Mouse (Mus musculus): ENCODE measurements around the gene Ypel3. TPM values are rescaled to one million over a fixed set of nuclear protein-coding genes. Genes with fewer than 3 reads are reported as not detected.
"Not testable (repeated sequence)": the region's sequence is repeated elsewhere in the genome, so short reads cannot be mapped to it uniquely, and the experiment has no call there.

Gene Ypel3
- 38.9 and 42.7 TPM in 2 replicates for total RNA-seq (2017)

DNA sequence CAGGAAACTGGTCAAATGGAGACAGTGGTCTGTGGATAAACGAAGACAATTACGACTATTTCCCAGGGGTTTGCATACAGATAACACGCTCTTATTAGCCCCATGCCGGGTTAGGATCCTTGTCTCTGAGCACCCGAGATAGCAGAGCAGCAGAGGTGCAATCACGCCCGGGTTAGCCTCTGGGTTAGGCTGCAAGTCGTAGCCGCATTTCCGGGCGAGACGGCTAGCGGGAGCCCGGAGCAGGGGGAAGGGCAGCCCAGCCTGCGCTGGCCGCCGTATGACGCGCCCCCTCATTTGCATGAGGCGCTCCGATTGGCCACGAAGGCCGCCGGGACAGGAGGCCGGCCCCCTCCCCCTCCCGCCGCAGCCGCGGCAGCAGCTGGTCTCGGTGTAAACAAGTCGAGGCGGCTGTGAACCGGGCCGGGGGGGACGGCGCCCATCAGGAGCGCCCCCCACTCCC lies at the start of gene Ypel3:
Gene Ypel3 (plus strand): TSS at position 358 of the 460 bp plus-strand sequence.
- peak; percentile 85 for ATAC-seq (replicated peaks; ENCODE audit: low read depth, poor library complexity, severe bottlenecking)

DNA sequence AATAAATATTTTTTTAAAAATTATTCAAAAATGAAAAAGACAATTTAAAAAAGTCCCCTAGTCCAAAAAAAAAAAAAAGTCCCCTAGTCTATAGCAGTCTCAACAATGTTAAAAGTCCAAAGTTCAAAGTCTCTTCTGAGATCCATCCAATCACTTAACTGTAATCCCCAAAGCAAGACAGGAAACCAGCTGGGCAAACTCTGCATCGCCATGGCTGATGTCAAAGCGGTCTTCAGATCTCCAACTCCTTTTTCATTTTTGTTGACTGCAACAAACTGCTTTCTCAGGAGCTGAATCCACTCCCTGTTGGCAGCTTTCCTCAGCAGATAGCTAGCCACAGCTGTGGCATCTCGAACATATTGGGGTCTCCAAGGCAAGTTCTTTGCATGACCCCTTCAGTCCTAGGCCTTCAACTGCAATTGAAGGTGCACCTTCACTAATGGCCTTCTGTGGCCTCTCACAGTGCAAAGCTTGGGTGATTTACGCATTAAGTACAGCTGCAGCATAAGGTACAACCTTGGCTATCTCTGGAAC lies 46.4 kb upstream of the Ypel3 start:
- ATAC-seq (replicated peaks; ENCODE audit: low read depth, poor library complexity, severe bottlenecking) = not testable (repeated sequence)

DNA sequence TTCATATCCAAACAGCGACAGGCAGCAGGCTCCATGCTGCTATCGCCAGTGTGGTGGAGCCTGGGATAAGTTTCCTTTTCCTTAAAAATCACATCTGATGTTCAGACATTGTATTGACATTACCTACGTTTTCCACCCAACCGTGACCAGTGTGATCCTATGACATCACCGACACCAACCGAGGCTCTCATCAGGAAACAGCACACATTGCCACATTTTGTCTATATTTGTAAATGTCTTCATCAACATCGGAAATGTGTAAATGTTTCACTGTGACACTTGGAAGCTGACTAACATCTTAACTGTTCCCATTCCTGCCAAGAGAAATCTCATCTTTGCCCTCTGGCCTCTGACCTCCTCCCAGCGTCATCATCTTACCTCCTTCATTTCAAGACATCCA lies 40.6 kb upstream of the Ypel3 start:
- ATAC-seq (replicated peaks; ENCODE audit: low read depth, poor library complexity, severe bottlenecking) = no peak

DNA sequence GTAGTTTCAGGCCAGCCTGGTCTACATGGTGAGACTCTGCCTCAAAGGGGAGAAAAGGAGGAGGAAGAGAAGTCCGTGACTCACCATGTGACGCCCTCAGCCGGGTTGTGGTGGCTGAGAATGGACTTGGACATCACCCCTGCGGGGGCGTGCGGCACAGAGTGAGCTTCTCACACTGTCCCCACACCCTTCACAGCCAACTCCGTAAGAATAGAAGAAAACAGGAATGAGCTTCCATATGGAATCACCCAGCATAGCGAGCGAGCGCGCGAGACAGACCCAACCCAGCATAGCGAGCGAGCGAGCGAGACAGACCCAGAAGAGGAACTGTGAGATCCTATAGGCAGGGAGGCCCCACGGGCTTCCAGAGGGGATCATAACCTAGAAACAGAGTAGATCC lies 37.2 kb upstream of the Ypel3 start:
- no peak for ATAC-seq (replicated peaks; ENCODE audit: low read depth, poor library complexity, severe bottlenecking)

DNA sequence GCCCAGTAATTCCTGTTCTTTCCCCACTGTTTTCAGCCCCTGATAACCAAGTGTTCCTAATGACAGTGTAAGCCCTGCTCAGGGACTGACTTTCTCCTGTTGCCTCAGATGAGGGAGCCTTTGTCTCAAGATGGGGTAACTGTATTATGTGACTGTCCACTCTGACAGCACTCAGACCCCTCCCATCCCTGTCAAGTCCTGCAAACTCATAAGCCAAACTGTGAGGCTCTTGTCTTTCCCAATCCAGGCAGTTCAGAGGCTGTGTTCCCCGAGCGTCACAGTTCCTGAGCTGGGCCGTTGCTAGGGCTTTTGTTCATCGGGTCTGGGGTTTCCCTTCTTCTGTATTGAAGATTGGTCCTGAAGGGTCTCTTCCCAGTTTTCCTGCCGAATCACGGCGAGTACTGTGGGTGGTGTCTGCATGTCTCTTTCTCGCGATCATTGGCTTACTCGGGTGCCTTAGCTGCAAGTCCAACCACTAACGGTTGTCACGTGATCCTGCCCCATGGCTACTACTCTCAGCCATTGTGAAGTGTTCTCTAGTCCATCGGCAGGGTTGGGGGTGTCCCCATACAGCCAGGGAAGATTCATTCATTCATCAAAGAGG lies 36.5 kb upstream of the Ypel3 start:
- no peak for ATAC-seq (replicated peaks; ENCODE audit: low read depth, poor library complexity, severe bottlenecking)

- no peak for ATAC-seq (replicated peaks; ENCODE audit: low read depth, poor library complexity, severe bottlenecking)
Measured at GRCm38 (mm10) chr7:126740977-126741376, 35.8 kb upstream of the Ypel3 start.

DNA sequence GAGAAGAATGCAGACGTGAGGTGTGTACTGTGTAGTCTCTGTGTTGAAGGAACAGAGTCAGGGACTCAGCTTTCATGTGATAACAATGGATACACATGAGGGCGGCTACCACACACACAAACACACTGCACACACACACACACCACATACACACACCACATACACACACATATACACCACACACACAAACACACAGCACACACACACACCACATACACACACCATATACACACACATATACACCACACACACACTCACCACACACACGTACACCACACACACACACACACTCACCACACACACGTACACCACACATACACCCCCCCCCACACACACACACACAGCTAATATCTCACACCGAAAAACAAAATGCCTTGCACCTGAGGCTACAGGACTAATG lies 35.3 kb upstream of the Ypel3 start:
- ATAC-seq (replicated peaks; ENCODE audit: low read depth, poor library complexity, severe bottlenecking) = no peak

GRCm38 (mm10) chr7:126741964-126742482 lies 34.7 kb upstream of the Ypel3 start:
- ATAC-seq (replicated peaks; ENCODE audit: low read depth, poor library complexity, severe bottlenecking) = no peak

DNA sequence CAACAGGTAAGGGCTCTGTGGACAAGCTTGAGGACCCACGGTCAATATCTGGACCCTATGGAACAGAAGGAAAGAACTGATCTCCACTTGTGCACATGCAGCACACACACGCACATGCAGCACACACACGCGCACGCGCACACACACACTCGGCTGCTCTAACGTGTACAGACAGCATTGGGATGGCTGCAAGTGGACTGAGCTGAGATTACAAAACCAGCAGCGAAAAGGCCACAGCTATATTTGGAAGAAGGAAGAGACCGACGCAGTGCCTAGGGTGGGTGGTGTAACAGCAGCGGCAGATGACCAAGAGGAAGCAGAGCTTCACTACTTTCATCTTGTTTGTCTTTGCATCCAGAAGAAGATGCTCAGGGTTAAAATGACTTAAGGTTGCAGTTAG lies 30.7 kb upstream of the Ypel3 start:
- peak; percentile 75 for ATAC-seq (replicated peaks; ENCODE audit: low read depth, poor library complexity, severe bottlenecking)

- peak; percentile 81 for ATAC-seq (replicated peaks; ENCODE audit: low read depth, poor library complexity, severe bottlenecking)
Measured at GRCm38 (mm10) chr7:126746798-126747197, 30.0 kb upstream of the Ypel3 start.

DNA sequence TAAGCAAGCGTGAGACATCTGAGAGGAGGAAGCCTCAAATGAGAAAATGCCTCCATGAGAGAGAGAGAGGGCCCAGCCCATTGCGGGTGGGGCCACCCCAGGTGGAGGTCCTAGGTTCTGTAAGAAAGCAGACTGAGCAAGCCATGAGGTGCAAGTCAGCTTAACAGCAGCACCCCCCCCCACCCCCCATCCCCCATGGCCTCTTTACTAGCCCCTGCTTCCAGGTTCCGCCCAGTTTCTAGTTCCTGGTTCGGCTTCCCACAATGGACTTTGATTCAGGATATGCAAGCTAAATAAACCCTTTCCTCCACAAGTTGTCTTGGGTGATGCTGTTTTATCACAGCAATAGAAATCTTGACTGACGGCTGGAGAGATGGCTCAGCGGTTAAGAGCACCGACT lies 27.9 kb upstream of the Ypel3 start:
- ATAC-seq (replicated peaks; ENCODE audit: low read depth, poor library complexity, severe bottlenecking) = no peak

GRCm38 (mm10) chr7:126749582-126750343 lies 27.0 kb upstream of the Ypel3 start:
- no peak for ATAC-seq (replicated peaks; ENCODE audit: low read depth, poor library complexity, severe bottlenecking)

GRCm38 (mm10) chr7:126754866-126755265 lies 21.9 kb upstream of the Ypel3 start:
- peak; percentile 76 for ATAC-seq (replicated peaks; ENCODE audit: low read depth, poor library complexity, severe bottlenecking)

GRCm38 (mm10) chr7:126758539-126758938 lies 18.2 kb upstream of the Ypel3 start:
- ATAC-seq (replicated peaks; ENCODE audit: low read depth, poor library complexity, severe bottlenecking) = no peak

DNA sequence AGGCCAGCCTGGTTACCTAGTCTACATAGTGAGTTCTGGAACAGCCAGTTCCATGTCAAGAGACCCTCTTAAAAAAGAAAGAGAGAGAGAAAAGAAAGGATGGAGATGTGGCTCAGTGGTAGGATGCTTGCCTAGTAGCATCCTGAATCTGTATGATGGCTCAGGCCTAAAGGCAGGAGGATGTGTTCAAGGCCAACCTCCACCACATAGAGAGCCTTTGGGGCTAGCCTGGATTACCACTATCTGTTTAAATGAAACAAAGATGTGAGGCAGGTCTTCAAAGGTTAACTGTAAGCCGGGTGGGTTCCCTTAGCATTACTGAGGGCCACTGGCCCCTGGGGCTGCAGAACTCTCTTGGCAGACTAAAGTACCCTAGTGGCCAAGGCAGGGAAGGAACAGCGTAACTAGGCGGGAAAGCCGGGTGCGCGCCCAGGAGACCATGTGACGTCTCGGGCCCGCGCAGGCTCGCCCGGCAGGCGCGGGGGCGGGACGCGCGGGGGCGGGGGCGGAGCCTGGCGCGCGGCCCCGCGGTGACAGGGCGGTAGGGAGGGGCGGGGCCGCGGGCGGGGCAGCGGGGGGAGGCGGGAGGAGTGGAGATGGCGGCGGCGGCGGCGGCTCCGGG lies 17.6 kb upstream of the Ypel3 start, which contains the start of gene Mapk3:
Gene Mapk3 (plus strand): TSS at position 552 of the 622 bp plus-strand sequence.
- ATAC-seq (replicated peaks; ENCODE audit: low read depth, poor library complexity, severe bottlenecking) = peak; percentile 89

- peak; percentile 6; the same call in 1 of the 2 replicates for ATAC-seq (replicated peaks; ENCODE audit: low read depth, poor library complexity, severe bottlenecking)
Measured at GRCm38 (mm10) chr7:126759672-126760390, 16.9 kb upstream of the Ypel3 start.

- ATAC-seq (replicated peaks; ENCODE audit: low read depth, poor library complexity, severe bottlenecking) = 0 out of 2 replicates have a peak, but pooled peaks have one; percentile 16
Measured at GRCm38 (mm10) chr7:126760391-126760802, 16.4 kb upstream of the Ypel3 start.

DNA sequence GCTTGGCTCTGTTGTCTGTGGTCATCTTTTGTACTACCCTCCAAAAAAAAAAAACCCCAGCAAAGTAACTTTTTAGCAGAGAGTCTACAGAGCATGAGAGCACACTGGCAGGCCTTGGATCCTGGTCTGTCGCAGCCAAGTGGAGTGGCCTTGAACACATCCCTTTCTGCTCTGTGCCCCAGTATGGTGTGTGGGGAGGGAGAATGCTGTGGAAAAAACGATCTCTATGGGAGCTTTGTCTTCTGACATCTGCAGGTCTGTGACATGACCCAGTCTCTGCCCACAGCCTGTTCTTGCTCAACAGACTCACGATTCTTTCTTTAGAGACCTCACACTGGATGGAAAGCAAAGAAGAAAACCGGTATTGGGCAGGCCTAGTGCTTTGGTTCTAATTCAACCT lies 15.8 kb upstream of the Ypel3 start:
- no peak for ATAC-seq (replicated peaks; ENCODE audit: low read depth, poor library complexity, severe bottlenecking)

DNA sequence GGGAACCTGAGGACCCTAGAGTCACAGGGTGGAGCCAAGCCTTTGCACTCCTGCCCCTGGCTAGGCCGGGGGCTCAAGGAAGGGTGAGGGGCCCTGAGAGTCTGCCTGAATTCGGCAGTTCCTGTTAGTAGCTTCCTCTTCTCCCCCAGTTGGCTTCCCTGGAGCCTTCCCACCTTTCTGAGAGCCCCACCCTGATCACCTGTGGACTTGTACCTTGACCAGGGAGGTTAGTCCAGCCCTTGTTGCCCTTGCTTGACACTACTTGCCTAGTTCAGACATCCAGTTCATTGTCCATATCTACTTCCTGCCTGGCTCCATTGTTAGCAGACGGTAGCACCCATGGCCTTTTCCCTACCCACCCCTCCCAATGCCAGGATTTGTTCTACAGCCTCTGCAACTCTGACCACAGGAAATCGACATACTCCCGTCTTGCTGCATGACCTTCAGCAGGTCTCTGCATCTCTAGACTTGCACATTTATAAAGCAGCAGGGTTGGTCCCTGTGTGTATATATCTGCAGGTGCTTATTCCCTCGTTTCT lies 15.2 kb upstream of the Ypel3 start:
- no peak for ATAC-seq (replicated peaks; ENCODE audit: low read depth, poor library complexity, severe bottlenecking)

All from common myeloid progenitor, adult 5-6 weeks (primary cell).